Mouse (Mus musculus) neural tube, embryonic 10.5 days (tissue): ENCODE results near the gene Yif1a.

Experiments used
- DNase-seq: peaks from one replicate; pipeline ENCODE4 v3.0.0-alpha.2; 2017; ENCODE audit warnings: low spot score; ENCODE audit errors: extremely low spot score

The Yif1a gene

DNA sequence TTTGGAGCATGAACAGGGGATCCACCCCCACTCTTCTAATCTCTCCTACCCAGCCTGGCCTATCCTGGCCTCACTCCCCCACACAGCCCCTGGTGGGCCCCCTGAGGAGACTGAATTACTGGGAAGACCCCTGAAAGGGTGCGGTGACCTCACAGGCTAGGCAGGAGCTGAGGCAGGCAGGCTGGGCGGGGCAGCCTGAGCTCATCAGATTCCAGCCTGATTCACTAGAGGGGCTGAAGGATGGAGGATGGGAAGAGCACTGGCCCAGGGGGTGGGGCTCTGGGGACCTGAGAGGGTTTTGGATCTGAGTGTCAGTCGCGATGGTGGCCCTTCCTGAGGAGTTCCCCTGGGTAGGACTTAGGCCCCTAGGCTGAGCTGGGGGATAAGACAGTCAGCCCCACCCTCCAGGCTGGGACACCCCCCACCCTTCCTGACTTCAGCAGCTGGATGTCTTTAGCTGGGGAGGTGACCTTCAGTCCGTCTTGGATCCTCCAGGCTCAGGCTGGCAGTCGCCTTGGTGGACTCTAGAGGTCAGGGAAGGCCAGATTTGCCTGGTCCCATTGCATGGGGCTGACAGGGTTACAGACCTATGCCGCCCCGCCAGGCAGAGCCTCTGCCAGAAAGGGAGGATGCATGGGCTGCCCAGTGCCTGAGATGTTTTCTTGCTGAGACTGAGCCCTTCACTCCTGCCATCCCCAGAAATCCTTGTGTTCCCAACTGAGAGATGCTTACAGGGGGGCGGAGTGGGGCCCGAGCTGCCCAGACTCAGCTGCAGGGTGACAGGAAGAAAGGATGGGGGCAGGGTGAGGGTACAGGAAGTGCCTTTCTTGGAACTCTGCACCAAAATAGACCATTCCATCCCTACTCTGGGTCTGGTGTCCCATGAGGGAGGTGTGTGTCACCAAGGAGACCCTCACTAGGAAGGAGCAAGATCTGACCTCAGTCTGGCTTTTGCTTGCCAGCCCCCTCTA lies 29.3 kb upstream of the Yif1a start:
- no peak for DNase-seq

DNA sequence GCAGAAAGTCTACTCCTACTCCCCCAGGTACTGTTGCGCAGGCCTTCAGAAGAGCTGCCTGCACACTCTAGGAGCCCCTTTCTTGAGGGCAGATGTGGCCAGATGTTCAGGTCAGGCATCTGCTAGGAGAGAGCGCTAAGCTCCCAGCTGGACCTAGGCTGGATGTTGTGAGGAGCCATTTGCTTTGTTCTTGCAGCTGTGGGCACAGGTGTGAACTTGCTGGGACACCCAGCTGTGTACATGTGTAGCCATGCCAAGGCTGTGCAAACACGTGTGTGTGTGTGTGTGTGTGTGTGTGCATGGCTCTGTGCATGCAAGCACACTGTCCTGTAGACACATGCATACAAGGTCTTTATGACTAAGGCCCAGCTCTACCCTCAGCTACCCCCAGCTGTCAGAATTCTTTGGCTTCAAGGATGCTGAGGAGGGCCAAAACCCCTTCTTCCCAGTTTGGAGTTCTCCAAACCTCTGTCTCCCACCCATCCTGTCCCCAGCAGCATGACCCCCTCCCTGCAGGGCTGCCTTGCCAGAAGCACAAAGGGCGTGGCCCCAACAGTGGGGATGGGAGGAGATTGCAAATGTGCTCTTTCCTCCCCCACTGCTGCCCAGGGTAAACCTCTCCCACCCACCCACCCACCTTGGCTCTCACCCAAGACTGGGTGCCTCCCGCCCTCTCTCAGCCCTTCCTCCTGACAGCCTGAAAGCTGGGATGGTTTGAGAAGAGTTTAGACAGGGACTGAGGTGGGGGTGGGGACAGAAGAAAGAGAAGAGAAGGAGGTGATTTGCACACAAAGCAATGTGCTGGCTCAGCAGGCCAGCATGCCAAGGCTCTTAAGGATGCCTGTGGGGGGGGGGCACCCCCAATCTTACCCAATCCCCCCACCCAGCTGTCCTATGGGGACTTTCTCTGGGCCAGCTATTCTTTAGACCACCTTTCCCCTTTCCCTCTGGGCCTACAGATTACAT lies 27.7 kb upstream of the Yif1a start:
- DNase-seq, result no peak

DNA sequence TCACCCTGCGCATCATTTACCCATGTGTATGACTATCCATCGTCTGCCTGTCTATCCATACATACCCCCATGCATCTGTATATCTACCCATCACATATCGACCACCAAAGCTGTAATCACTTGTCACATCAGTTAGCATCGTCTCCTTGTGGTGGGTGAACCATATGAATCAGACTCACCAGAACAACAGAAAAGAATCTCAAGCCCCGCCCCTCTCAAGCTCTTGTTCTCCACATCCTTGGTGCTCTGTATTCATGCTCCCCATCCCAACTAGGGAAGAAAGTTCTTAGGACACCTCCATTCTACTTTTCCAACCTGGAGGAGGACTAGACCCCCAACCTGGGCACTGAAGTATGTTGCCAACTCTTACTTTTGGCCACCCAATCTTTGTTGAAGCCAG lies 26.3 kb upstream of the Yif1a start:
- DNase-seq, result no peak

DNA sequence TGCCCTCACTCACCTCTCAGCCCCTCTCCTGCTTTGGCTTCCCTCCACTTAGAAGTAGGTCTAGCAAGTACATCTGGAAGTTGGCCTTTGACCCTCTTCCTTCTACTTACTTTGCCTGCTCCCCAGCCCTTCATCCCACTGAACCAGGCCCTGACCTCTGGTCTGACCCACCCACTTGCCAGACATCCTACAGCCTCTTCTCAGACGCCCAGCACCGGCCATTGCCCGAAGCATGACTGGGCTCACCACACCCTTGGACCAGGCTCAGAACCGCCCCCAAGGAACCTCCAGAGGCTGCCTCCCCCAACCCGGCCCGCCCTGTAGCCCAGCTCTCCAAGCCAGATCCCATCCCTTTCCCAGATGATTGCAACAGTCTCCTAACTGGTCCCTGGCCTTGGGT lies 25.9 kb upstream of the Yif1a start:
- no peak for DNase-seq

DNA sequence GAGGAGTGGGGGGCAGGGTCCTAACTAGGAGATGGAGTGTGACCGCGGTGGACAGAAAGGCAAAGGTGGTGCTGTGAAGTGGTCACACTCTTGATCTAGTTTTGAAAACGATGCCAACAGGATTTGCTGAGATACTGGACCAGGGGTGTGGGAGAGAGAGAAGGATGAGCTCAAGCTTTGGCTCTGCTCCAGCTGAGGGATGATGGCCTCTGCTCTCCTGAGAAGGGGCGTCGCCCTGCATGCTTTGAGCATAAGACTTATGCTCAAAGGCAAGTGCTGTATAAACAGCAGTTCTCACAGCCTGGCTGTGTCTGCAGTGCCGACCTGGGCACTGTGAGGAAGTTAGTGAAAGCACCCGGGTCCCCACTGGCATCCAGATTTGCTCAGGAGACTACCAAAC lies 23.2 kb upstream of the Yif1a start:
- no peak for DNase-seq

DNA sequence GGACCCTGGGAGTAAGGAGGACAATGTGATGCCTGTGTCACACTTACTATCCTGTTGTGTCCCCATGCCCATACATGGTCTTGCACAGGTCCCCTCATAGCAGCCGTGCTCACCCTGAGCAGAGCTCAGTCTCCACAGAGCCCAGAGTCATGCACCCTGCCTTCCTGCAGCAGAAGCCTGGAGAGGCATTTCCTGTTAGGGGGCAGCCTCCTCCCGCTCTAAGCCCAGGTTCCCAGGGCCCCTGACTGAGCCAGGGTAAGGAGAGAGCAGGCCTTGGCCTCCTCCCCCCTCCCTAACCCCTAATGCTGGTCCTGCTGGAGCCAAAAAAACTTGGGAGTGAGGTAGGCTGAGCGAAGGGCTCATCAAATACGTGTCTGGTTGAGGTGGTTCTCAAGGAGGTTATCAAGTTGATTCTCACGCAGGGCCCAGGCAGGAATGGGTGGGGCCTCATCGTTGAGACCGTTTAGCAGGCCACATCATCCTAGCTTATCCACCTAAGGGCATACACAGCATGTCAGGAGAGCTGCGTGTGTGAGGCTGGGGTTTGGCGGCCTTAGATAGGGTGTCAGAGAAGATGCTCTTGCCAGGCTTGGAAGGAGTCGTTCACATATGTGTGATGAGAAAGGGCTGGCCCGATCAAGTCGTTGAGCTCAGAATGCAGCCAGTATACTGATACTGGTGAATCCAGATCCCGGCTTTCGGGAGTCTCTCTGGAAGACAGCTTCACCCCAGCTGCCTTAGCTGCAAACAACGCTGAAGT lies 21.1 kb upstream of the Yif1a start:
- DNase-seq, result no peak

DNA sequence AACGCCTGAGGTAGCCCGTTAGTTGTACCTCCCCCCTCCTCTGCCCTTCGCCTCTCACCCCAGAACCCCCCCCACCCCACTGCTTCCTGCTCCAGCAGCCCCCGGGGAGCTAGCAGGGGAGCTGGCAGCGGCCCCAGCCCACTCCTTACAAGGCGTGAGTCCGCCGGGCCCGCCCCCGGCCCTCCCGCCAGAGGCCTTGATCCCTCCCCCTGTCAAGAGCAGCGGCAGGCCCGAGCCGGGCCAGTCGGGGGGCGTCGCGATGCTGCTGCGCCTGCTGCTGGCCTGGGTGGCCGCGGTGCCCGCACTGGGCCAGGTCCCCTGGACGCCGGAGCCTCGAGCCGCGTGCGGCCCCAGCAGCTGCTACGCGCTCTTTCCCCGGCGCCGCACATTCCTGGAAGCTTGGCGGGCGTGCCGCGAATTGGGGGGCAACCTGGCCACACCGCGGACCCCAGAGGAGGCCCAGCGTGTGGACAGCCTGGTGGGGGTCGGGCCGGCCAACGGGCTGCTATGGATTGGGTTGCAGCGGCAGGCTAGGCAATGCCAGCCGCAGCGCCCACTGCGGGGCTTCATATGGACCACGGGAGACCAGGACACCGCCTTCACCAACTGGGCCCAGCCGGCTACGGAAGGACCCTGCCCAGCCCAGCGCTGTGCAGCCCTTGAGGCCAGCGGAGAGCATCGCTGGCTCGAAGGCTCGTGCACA lies 20.3 kb upstream of the Yif1a start, which contains the start of gene Cd248:
Gene Cd248 (plus strand): TSS at position 212 of the 703 bp plus-strand sequence.
- peak; percentile 79 for DNase-seq

DNA sequence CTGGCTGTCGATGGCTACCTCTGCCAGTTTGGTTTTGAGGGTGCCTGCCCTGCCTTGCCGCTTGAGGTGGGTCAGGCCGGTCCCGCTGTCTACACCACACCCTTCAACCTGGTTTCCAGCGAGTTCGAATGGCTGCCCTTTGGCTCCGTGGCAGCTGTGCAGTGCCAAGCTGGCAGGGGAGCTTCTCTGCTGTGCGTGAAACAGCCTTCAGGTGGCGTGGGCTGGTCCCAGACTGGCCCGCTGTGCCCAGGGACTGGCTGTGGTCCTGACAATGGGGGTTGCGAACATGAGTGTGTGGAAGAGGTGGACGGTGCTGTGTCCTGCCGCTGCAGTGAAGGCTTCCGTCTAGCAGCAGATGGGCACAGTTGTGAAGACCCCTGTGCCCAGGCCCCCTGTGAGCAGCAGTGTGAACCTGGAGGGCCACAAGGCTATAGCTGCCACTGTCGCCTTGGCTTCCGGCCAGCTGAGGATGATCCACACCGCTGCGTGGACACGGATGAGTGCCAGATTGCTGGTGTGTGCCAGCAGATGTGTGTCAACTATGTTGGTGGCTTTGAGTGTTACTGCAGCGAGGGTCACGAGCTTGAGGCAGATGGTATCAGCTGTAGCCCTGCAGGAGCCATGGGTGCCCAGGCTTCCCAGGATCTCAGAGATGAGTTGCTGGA lies 19.6 kb upstream of the Yif1a start:
- DNase-seq, result no peak

DNA sequence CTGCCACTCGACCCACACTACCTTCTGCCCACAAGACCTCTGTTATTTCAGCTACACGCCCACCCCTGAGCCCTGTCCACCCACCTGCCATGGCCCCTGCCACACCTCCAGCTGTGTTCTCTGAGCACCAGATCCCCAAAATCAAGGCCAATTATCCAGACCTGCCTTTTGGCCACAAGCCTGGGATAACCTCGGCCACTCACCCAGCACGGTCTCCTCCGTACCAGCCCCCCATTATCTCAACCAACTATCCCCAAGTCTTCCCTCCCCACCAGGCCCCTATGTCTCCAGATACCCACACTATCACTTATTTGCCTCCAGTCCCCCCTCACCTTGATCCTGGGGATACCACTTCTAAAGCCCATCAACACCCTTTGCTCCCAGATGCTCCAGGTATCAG lies 18.9 kb upstream of the Yif1a start:
- DNase-seq, result no peak

DNA sequence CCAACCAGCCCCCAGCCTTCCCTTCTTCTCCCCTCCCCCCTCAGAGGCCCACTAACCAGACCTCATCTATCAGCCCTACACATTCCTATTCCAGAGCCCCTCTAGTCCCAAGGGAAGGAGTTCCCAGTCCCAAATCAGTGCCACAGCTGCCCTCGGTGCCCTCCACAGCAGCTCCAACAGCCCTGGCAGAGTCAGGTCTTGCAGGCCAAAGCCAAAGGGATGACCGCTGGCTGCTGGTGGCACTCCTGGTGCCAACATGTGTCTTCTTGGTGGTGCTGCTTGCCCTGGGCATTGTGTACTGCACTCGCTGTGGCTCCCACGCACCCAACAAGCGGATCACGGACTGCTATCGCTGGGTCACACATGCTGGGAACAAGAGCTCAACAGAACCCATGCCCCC lies 18.4 kb upstream of the Yif1a start:
- no peak for DNase-seq

DNA sequence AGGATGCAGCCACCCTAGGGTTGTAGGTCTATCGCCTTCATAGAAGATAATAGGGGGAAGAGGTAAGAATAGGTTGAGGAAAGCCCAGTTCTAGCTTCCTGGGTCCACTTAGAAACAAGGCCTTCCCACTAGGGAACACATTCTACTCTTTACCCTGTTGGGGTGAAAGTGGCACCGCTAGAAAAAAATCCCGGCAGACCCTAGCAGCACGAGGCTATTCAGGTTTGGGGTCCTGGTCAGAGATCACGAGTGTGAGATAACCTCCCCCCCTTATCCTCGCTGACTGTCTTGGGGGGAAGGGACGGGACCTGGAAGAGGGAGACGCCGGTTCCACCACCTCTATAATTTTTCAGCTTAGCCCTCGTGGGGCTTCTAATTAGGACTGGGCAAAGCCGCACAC lies 17.3 kb upstream of the Yif1a start:
- peak; percentile 52 for DNase-seq

DNA sequence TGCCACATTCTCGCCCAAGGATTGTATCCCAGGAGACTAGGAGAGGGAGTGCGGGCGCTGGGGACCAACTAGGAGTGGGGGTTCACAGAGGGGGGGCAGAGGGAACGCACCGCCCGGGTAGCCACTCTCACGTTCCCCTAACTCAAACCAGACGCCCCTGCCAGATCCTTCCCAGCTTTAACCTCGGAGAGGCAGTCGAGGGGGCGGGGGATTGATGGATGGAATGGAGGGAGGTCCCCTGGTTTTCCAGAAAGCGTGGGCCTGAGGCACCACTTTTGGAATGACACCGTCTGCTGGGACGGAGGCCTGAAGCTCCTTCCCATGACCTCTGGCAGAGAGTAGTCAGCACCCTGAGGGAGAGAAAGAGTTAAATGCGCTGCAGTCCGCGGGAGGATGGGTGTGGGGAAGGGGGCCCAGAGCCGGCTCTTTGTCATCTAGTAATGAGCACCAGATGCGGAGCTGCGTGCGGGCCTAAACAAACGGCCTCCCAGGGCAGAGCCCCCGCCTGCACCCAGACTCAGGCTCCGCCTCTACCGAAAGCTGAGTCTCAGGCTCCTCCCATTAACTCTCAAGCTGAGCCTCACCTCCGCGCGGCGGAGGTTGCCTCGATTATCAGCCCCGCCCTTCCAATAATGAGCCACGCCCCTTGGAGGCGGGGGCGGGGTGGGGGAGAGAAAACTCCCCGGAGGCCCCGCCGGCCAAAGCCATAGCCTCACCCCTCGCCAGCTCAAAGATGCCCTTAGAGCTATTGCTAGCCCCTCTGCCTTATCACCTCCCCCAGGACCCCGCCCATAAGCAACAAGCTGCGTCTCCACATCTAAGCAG lies 16.6 kb upstream of the Yif1a start:
- DNase-seq, result peak; percentile 90

DNA sequence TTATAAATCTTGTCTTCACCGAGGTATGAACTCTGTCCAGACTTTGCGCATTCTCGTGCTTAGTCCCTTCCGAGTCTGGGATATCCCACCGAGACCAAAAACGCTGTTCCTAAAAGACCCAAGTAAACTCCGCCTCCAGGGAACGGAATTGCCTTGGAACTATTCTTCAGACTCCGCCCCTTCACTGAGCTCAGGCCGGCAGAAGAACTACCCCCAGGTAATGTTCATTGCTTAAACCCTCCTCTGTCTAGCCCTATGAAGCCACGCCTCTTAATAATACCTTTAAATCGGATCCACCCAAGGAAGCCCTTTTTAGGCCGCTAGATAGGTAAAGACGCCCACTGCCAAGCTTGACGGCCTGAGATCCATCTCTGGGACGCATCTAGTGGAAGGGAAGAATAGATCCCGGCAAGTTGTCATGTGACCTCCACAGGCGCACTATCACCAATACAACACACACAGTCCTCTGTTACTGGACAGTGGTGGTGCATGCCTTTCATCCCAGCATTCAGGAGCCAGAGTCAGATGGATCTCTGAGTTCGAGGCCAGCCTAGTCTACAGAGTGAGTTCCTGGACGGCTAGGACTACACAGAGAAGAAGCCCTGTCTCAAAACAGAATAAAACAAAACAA lies 15.8 kb upstream of the Yif1a start:
- peak; percentile 50 for DNase-seq

DNA sequence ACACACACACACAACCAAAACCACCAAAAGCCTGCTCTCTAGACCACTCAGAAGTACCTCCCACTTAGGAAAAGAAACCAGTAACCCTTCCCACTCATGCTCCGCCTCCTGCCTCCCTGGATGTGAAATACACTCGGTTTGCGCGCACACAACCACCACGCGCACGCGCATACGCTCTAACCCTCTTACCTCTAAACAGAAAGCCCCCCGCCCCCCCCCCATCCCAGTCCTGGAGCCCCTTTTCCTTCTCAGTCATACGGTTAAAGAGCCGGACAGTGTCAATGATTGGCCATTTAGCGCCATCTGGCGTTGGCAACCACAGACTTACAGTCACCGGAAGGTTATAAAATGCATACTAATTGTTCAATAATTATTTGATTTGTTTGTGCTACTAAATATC lies 15.3 kb upstream of the Yif1a start:
- peak; percentile 80 for DNase-seq

DNA sequence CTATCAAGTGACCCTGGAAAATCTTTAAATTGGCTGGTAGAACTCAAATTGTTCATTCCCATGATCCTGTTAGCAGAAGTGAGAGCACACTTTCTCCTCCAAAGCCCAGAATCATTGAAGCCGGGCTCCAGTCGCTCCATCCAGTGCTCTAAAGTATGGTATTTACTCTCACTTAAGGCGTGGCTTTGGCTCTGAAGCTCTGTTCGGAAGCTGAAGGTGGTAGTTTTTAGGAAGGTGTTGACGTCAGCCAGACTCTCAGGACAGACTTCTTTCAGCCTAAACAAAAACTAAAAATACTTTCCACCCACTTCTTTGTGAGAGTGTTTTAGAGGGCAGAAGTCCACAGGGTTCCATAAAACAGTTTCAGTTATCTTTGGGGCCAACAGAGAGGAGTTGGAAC lies 14.8 kb upstream of the Yif1a start:
- no peak for DNase-seq

DNA sequence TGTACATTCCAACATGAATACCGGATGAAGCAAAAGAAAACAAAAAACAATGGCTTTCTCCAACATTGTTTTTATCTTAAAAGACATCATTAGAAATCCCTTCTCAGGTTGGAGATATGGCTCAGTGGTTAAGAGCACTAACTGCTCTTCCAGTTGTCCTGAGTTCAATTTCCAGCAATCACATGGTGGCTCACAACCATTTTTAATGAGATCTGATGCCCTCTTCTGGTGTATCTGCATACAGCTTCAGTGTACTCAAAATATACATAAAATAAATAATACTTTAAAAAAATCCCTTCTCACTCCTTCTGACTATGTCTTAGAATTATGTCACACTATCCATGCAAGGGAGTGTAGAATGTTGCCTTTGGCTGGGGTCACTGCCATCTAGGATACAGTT lies 9.1 kb upstream of the Yif1a start:
- no peak for DNase-seq

DNA sequence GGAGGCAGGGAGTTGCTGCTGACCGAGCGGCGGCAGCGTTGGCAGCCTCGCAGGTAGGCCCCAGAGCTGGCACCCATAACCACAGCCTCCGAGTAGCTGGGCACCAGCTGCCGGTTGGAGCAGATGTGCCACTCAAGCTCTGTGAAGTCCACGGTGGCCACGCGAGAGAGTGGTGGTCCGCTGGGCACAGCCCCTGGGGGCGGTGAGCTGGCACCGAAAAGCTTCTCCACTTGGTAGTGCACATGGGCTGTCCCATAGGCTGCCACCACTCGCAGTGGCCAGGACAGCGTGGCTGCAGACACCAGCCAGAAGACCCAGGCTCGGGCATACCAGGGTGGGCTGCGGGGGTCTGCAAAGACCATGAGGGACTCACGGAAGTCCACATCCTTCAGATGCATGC lies 6.3 kb upstream of the Yif1a start:
- DNase-seq, result no peak

DNA sequence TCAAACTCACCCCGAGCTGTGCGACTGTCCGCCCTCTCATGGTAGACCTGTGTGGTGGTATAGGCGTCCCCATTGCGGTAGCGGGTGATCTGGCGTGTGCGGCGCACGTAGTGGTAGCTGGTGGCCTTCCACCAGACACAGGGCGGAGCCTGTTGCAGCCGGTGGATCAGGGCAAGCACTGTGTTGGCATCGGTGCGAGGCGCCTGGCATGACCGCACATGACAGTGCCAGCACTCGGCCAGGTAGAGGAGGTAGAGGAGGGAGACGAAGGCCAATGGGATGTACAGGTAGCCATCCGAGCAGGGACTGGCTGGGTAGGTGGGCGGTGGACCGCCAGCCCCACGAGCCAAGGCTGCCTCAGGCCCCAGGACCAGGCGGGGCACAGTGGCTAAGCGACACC lies 5.7 kb upstream of the Yif1a start:
- no peak for DNase-seq
